Mouse (Mus musculus) heart, embryonic 13.5 days (tissue): Measurements from ENCODE around the gene Bco1. TPM values are rescaled to one million over a fixed set of nuclear protein-coding genes. Genes with fewer than 3 reads are reported as not detected.
A peak's percentile ranks its signal among the peaks of the same experiment; 100 is the strongest.

Experiments used
- ATAC-seq: fragments of 200-750 bp; cut with Nextera tagmentation; 2 replicates; pipeline ENCODE4 v1.8.0; 2017; ENCODE audit warnings: moderate TSS enrichment; ENCODE audit not compliant: insufficient number of reproducible peaks, low FRiP score, low TSS enrichment; ENCODE audit errors: extremely low read depth
- H3K27ac ChIP-seq: fragments of 300-500 bp; sonication (generic); replicated peaks from 2 replicates; pipeline ENCODE4 v1.5.1; 2015; ENCODE audit warnings: moderate library complexity, mild to moderate bottlenecking, inconsistent platforms
- H3K27me3 ChIP-seq: fragments of 300-500 bp; sonication (generic); replicated peaks from 2 replicates; pipeline ENCODE4 v1.6.1; 2015; ENCODE audit warnings: mild to moderate bottlenecking, inconsistent platforms
- H3K36me3 ChIP-seq: fragments of 300-500 bp; sonication (generic); 2 replicates; pipeline ENCODE4 v1.6.1; 2015; ENCODE audit warnings: mild to moderate bottlenecking, inconsistent platforms
- H3K4me1 ChIP-seq: fragments of 300-500 bp; sonication (generic); 2 replicates; pipeline ENCODE4 v1.6.1; 2015; ENCODE audit warnings: inconsistent platforms
- H3K4me2 ChIP-seq: fragments of 300-500 bp; sonication (generic); 2 replicates; pipeline ENCODE4 v1.6.1; 2015; ENCODE audit warnings: inconsistent platforms, mild to moderate bottlenecking, moderate library complexity
- H3K4me3 ChIP-seq: fragments of 300-500 bp; sonication (generic); 2 replicates; pipeline ENCODE4 v1.5.1; 2015; ENCODE audit warnings: moderate library complexity, mild to moderate bottlenecking, inconsistent platforms
- H3K9ac ChIP-seq: fragments of 300-500 bp; sonication (generic); 2 replicates; pipeline ENCODE4 v1.6.1; 2015; ENCODE audit warnings: inconsistent platforms, mild to moderate bottlenecking, moderate library complexity
- H3K9me3 ChIP-seq: fragments of 300-500 bp; sonication (generic); 2 replicates; pipeline ENCODE4 v1.6.1; 2016; ENCODE audit warnings: inconsistent platforms
- WGBS: fragments of 180-500 bp; shearing (Covaris S2); methylation state at CpG from one replicate; pipeline ENCODE4 v1.1.7; 2015; ENCODE audit warnings: mixed read lengths; 5-methylcytosine and 5-hydroxymethylcytosine counted together
- polyA plus RNA-seq: library from polyadenylated mRNA; unstranded; fragments of >200 nt; fragmentation: Nextera tagmentation; extraction: Ambion mirVana; gene quantifications from 2 replicates; pipeline ENCODE4 v1.2.1, GENCODE M21; 2015

The Bco1 gene
- polyA plus RNA-seq, 1 experiment from 2014 or later: 0.31 TPM

DNA sequence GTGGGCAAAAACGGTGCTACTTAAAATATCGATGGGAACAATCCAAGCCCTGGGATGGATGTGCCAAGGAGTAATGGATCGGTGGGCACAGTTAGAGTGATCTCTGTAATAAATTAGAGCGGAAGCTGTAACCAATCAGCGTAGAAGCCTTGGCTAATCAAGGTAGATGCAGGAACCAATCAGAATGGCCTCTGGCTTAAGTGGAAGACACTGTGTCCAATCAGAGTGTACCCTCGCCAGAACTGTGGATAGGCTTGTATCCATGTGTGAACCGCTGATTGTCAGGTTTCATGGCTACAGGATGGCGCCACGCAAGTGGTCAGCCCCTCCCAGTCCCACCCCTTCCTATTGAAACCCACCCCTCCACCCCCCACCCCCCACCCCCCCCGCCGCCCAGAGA lies 28.3 kb upstream of the Bco1 start:
- Histone ChIP-seq H3K27me3 (peaks cover 10% of the 10 kb centered on the region; the same call in 1 of the 2 replicates), H3K27ac (no peak overlapping the region), H3K9ac (no peak overlapping the region), H3K4me3 (no peak overlapping the region), H3K4me1 (no peaks in the 10 kb centered on the region), H3K9me3 (peaks cover 2% of the 10 kb centered on the region; the same call in 1 of the 2 replicates), H3K4me2 (no peak overlapping the region), H3K36me3 (no peaks in the 10 kb centered on the region)
- ATAC-seq: no peak
- WGBS: 82% methylated on average over 11 of the region's 11 CpGs

DNA sequence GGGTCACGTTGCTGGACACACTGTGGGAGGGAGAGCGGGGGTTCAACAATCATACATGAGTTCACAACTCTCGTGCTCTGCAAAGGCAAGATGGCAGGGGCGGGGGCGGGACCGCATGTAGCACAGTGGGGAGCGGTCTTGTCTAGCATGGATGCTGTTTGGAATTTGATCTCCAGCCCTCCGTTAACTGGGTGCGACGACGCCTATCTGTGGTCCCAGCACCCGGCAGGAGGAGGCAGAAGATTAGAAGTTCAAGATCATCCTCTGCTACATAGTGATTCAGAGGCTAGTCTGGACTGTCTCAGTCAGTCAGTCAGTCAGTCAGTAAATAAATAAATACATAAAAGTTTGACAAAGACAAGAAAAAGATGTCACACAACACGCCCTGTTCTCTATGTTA lies 27.4 kb upstream of the Bco1 start:
- Histone ChIP-seq H3K4me1 (no peaks in the 10 kb centered on the region), H3K4me3 (no peak overlapping the region), H3K27ac (no peak overlapping the region), H3K27me3 (peaks cover 10% of the 10 kb centered on the region; the same call in 1 of the 2 replicates), H3K4me2 (no peak overlapping the region), H3K9me3 (no peaks in the 10 kb centered on the region), H3K9ac (no peak overlapping the region), H3K36me3 (no peaks in the 10 kb centered on the region)
- 72% methylated on average over 13 of the region's 13 CpGs for WGBS
- no peak for ATAC-seq

DNA sequence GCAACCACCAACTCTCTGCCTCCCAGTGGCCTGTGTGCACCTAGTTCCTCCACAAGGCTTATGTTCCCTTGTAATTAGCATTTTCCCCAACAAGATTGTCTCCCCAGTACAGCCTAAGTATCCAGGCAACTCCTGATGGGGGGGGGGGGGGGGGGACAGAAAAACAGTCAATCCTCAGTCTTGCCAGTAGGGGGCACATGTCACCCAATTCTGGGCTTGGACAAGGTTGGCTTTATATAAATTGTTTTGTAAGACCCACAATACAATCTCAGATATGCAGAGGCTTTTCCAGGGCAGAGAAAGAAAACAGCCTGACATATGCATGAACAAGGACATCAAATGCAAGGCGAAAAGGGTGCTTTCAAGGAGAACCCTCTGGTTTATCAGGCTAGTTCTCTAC lies 25.9 kb upstream of the Bco1 start:
- Histone ChIP-seq H3K36me3 (no peaks in the 10 kb centered on the region), H3K27ac (no peak overlapping the region), H3K4me3 (no peak overlapping the region), H3K9ac (no peak overlapping the region), H3K4me1 (peaks cover 7% of the 10 kb centered on the region; the same call in 1 of the 2 replicates), H3K9me3 (no peaks in the 10 kb centered on the region), H3K4me2 (no peak overlapping the region), H3K27me3 (peaks cover 5% of the 10 kb centered on the region; the same call in 1 of the 2 replicates)
- no peak for ATAC-seq
- WGBS: 76% methylated on average over 1 of the region's 1 CpGs

DNA sequence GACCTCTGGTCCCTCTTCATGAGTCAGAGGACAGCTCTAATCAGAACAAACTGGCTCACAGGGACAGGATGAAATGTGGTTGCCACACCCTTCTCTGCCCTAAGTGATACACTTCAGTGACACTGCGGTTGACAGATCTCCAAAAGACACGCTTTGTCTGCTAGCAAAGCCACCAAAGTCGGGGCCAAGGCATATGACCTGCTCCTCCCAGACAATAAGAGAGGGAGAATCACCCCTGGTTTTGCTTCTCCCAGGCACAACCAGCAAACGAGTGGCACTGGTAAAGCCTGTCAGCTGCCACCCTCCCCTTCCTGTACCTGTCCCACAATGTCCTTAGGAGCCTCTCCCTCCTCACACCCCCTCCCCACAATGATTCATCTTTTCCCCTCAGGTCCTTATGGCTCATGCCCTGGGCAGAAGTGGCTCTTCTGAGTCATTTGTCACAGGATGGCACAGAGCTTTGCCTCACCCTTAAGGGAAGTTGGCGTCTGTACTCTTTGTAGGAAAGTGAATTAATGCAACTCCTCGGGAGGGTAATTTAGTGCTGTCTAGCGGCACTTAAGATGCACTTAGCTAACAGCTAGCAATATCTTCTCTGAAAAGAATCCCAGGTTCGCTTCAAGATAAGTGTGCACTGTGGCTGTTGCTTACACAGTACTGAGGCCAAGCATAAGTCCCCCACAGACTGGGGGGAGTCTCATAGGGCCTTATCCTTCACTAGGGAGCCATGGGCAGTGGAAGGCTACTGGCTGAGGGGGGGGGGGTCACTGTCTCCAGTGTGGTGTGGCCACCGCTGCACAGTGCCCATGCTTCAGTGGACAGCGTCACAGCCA lies 21.1 kb upstream of the Bco1 start:
- no peaks in the 10 kb centered on the region for H3K9me3 ChIP-seq
- peaks cover 8% of the 10 kb centered on the region for H3K27me3 ChIP-seq
- WGBS: 43% methylated on average over 10 of the region's 10 CpGs
- H3K9ac ChIP-seq: no peak overlapping the region
- ATAC-seq: no peak
- H3K4me3 ChIP-seq: no peak overlapping the region
- no peaks in the 10 kb centered on the region for H3K36me3 ChIP-seq
- H3K4me2 ChIP-seq: no peak overlapping the region
- H3K27ac ChIP-seq: no peak overlapping the region
- H3K4me1 ChIP-seq: peaks cover 10% of the 10 kb centered on the region; the same call in 1 of the 2 replicates

DNA sequence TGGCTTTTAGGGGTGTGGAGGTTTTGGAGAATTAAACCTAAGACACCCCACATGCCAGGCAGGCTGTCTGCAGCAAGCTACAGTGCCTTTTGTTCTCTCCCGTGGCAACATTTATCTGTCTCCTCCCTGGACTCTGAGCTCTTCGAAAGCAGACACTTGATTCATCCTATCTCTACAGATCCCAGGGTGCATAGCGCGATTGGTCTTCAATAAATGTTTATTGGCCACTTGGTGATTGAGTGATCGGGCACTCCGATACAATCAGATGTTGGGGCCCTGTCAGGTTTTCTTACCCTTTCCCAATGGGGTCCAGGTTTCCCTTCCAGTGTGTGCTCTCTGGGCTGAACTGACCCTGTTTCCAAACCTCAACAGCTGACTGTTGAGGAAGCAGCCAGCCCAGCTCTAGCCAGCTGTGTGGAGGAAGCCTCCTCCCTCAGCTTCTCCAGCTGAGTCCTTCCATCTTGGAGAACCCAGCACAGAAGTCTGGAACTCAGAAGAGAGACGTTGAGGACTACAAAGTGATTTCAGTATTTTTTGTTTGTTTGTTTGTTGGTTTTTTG lies 17.2 kb upstream of the Bco1 start:
- H3K4me2 ChIP-seq: no peak overlapping the region
- WGBS: 70% methylated on average over 7 of the region's 7 CpGs
- H3K9ac ChIP-seq: no peak overlapping the region
- H3K4me1 ChIP-seq: peaks cover 21% of the 10 kb centered on the region
- H3K36me3 ChIP-seq: no peaks in the 10 kb centered on the region
- H3K27me3 ChIP-seq: peaks cover 20% of the 10 kb centered on the region
- no peaks in the 10 kb centered on the region for H3K9me3 ChIP-seq
- no peak for ATAC-seq
- no peak overlapping the region for H3K4me3 ChIP-seq
- no peak overlapping the region for H3K27ac ChIP-seq

DNA sequence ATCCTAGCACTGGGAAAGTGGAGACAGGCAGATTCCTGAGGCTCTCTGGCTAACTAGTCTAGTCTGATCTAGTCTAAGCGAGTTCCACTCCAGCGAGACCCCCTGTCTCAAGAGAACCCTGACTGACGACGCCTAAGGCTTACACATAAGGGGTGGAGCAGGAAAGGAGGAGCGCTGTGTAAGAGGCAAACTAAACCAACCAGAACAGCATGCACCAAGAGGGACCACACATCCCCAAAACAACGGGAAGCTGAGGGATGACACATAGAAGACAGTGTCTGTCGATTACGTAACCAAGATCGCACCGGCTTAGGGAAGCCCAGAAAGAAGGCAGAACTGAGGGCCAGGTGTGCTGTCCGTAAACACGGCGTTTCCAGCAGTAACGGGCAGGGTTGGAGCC lies 16.0 kb upstream of the Bco1 start:
- Histone ChIP-seq H3K4me2 (no peak overlapping the region), H3K4me3 (no peak overlapping the region), H3K36me3 (no peaks in the 10 kb centered on the region), H3K27ac (no peak overlapping the region), H3K9ac (no peak overlapping the region), H3K4me1 (peaks cover 26% of the 10 kb centered on the region), H3K27me3 (peaks cover 20% of the 10 kb centered on the region), H3K9me3 (no peaks in the 10 kb centered on the region)
- 81% methylated on average over 14 of the region's 14 CpGs for whole genome bisulfite sequencing
- no peak for ATAC-seq

DNA sequence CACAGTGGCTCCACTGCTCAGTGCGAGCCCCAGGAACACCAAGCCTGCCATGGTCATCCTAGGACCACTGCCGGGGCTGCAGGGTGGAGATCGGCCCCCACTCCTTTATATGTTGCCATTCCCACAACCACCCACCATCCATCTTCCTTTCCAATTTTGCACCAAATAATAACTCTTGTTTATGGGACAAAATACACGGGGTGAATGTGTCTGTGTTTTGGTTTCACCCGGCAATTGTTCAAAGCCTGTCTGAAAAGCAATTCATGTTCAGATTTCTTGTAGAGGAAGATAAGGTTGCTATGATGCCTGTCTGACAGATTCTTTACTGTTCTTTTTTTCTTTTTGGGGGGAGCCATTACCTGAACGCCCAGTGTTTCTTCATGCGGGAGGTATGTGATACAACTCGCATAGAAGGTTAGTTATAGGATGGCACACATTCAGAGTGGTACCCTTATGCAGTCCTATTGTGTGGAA lies 13.2 kb upstream of the Bco1 start, which contains the start of gene Pkd1l2:
Gene Pkd1l2 (minus strand): TSS at position 51 of the 474 bp plus-strand sequence.
- H3K4me3 ChIP-seq: no peak within 1 kb of the TSS
- H3K36me3 ChIP-seq: no peaks in the 10 kb centered on the region
- peaks cover 20% of the 10 kb centered on the region for H3K27me3 ChIP-seq
- H3K9ac ChIP-seq: no peak within 1 kb of the TSS
- 75% methylated on average over 8 of the region's 8 CpGs for WGBS
- ATAC-seq: no peak
- no peak within 1 kb of the TSS for H3K4me2 ChIP-seq
- H3K9me3 ChIP-seq: no peaks in the 10 kb centered on the region
- no peak within 1 kb of the TSS for H3K27ac ChIP-seq
- peaks cover 42% of the 10 kb centered on the region for H3K4me1 ChIP-seq

DNA sequence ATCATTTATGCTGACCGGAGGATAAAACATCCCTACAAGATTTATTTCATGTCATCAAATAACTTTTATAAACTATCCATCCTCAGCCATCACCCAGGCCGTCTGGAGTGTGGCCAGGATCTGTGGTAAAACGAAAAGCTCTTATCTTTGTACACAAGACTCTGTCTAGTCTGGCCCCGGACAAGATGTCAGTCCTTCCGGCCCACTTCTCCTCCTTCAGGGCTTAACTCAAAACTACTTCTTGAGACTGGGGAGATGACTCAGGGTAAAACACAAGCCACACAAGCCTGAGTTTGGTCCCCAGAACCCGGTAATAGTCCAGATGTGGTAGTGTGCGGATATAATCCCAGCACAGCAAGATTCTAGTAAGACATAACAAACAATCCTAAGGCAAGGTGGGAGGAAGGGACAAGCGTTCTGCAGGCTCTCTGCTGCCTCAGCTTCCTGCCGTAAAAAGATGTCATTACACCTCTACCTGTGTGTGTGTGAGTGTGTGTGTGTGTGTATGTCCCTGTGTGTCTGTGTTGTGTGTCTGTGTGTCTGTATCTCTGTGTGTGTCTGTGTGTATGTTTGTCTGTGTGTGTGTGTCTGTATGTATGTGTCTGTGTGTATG lies 12.6 kb upstream of the Bco1 start:
- Histone ChIP-seq H3K9me3 (no peaks in the 10 kb centered on the region), H3K27ac (no peak overlapping the region), H3K4me3 (no peak overlapping the region), H3K4me1 (peaks cover 42% of the 10 kb centered on the region), H3K9ac (0 out of 2 replicates have a peak overlapping the region, but pooled peaks have one; percentile 16), H3K4me2 (no peak overlapping the region), H3K36me3 (no peaks in the 10 kb centered on the region), H3K27me3 (peaks cover 16% of the 10 kb centered on the region)
- 37% methylated on average over 9 of the region's 9 CpGs for WGBS
- ATAC-seq: no peak

DNA sequence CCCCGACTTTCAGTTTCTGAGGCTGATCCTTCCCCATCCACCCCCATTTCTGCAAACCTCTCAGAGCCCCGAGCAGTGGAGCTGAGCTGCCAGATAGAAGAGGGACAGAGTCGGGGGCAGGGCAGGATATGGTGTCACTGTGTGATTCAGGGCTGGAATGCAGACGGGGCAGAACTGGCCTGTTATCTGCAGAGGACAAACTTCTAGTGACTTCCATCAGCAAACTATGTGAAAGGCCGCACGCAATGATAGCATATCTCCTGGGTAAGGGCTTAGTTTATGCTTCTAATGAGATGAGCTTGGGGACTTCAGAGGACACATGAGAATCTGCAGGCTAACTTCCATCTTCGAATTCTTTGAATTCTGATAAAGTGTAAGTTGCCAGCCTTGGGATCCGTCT lies 10.1 kb upstream of the Bco1 start:
- no peak overlapping the region for H3K4me3 ChIP-seq
- peak overlapping the region; percentile 59 for H3K27ac ChIP-seq
- H3K4me1 ChIP-seq: peaks cover 42% of the 10 kb centered on the region
- ATAC-seq: no peak; the same call in 1 of the 2 replicates
- whole genome bisulfite sequencing: 9% methylated on average over 8 of the region's 8 CpGs
- no peaks in the 10 kb centered on the region for H3K36me3 ChIP-seq
- peaks cover 11% of the 10 kb centered on the region for H3K27me3 ChIP-seq
- peak overlapping the region; percentile 28 for H3K4me2 ChIP-seq
- H3K9ac ChIP-seq: peak overlapping the region; percentile 40; the same call in 1 of the 2 replicates
- H3K9me3 ChIP-seq: no peaks in the 10 kb centered on the region

DNA sequence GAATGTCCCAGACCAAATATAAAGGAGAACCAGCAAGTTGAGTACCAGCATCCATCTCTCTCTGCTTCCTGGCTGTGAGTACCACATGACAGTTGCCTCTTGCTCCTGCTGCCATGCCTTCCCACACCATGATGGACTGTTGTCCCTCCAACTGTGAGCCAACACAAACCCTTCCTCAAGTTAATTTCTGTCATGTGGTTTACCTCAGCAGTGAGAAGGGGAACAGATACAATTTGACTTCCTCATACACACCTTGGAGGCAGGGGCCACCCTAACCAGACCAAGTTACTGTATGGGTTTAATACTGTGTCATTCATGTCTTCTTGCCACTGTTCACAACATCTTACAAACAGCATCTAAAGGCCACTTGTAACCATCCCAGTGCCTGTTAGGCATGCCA lies 8.6 kb upstream of the Bco1 start:
- Histone ChIP-seq H3K4me1 (peaks cover 42% of the 10 kb centered on the region), H3K4me2 (no peak overlapping the region), H3K27me3 (no peaks in the 10 kb centered on the region), H3K9ac (no peak overlapping the region), H3K4me3 (no peak overlapping the region), H3K27ac (no peak overlapping the region), H3K36me3 (no peaks in the 10 kb centered on the region), H3K9me3 (no peaks in the 10 kb centered on the region)
- no peak for ATAC-seq

DNA sequence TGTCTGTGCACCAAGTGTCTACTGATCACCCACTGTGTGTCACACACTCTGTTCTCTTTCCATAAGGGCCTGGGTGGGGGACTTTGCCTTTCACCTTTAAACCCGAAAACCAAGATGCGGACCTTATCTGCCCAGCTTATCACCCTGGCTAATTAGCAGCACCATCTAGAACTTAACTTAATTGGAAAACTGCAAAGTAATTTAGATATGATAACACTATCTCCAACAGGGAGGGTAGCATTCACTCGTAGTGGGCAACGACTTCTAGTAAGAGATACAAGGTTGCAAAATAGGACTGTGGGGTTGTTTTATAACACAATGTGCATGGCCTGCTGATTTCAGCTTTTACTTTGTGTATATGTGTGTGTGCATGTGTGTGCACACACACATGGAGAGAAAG lies 5.9 kb upstream of the Bco1 start:
- WGBS: 43% methylated on average over 4 of the region's 4 CpGs
- H3K9me3 ChIP-seq: no peaks in the 10 kb centered on the region
- no peaks in the 10 kb centered on the region for H3K27me3 ChIP-seq
- no peak overlapping the region for H3K4me3 ChIP-seq
- no peak overlapping the region for H3K27ac ChIP-seq
- H3K9ac ChIP-seq: no peak overlapping the region
- H3K36me3 ChIP-seq: no peaks in the 10 kb centered on the region
- peaks cover 26% of the 10 kb centered on the region for H3K4me1 ChIP-seq
- no peak for ATAC-seq
- H3K4me2 ChIP-seq: no peak overlapping the region
